Mouse (Mus musculus): ENCODE data around the gene Iqgap1.

The Iqgap1 gene

GRCm38 (mm10) chr7:80843910-80844640 lies 18.3 kb upstream of the Iqgap1 start:
- DNase-seq (ENCODE audit: extremely low read depth, low read depth): no peak

- no peak for DNase-seq (ENCODE audit: extremely low read depth, low read depth)
Observed at GRCm38 (mm10) chr7:80843176-80843575, 17.4 kb upstream of the Iqgap1 start.

GRCm38 (mm10) chr7:80842132-80842531 lies 16.4 kb upstream of the Iqgap1 start:
- DNase-seq (ENCODE audit: extremely low read depth, low read depth): no peak

- no peak for DNase-seq (ENCODE audit: extremely low read depth, low read depth)
Observed at GRCm38 (mm10) chr7:80840937-80841336, 15.2 kb upstream of the Iqgap1 start.

- no peak for DNase-seq (ENCODE audit: extremely low read depth, low read depth)
Observed at GRCm38 (mm10) chr7:80840241-80840640, 14.5 kb upstream of the Iqgap1 start.

- no peak for DNase-seq (ENCODE audit: extremely low read depth, low read depth)
Observed at GRCm38 (mm10) chr7:80839755-80840154, 14.0 kb upstream of the Iqgap1 start.

- DNase-seq (ENCODE audit: extremely low read depth, low read depth): no peak
Observed at GRCm38 (mm10) chr7:80838247-80838646, 12.5 kb upstream of the Iqgap1 start.

- no peak for DNase-seq (ENCODE audit: extremely low read depth, low read depth)
Observed at GRCm38 (mm10) chr7:80837736-80838135, 12.0 kb upstream of the Iqgap1 start.

- no peak for DNase-seq (ENCODE audit: extremely low read depth, low read depth)
Observed at GRCm38 (mm10) chr7:80835984-80836652, 10.3 kb upstream of the Iqgap1 start.

GRCm38 (mm10) chr7:80833651-80834532 lies 8.1 kb upstream of the Iqgap1 start:
- no peak for DNase-seq (ENCODE audit: extremely low read depth, low read depth)

GRCm38 (mm10) chr7:80832996-80833650 lies 7.3 kb upstream of the Iqgap1 start:
- peak; percentile 79 for DNase-seq (ENCODE audit: extremely low read depth, low read depth)

- peak; percentile 79 for DNase-seq (ENCODE audit: extremely low read depth, low read depth)
Observed at GRCm38 (mm10) chr7:80832191-80832590, 6.4 kb upstream of the Iqgap1 start.

- no peak for DNase-seq (ENCODE audit: extremely low read depth, low read depth)
Observed at GRCm38 (mm10) chr7:80830193-80830803, 4.5 kb upstream of the Iqgap1 start.

GRCm38 (mm10) chr7:80828146-80828860 lies 2.5 kb upstream of the Iqgap1 start:
- DNase-seq (ENCODE audit: extremely low read depth, low read depth): no peak

- peak; percentile 71 for DNase-seq (ENCODE audit: extremely low read depth, low read depth)
Observed at GRCm38 (mm10) chr7:80823875-80824682, 1.7 kb downstream of the Iqgap1 start.

GRCm38 (mm10) chr7:80823267-80823666 lies 2.5 kb downstream of the Iqgap1 start:
- DNase-seq (ENCODE audit: extremely low read depth, low read depth): no peak

- DNase-seq (ENCODE audit: extremely low read depth, low read depth): no peak
Observed at GRCm38 (mm10) chr7:80820838-80821237, 4.9 kb downstream of the Iqgap1 start.

GRCm38 (mm10) chr7:80816641-80817040 lies 9.1 kb downstream of the Iqgap1 start:
- no peak for DNase-seq (ENCODE audit: extremely low read depth, low read depth)

- DNase-seq (ENCODE audit: extremely low read depth, low read depth): no peak
Observed at GRCm38 (mm10) chr7:80813397-80813796, 12.4 kb downstream of the Iqgap1 start.
